Mouse (Mus musculus): ENCODE measurements around the gene Gm21788.
"Not testable (repeated sequence)": the region's sequence is repeated elsewhere in the genome, so short reads cannot be mapped to it uniquely, and the experiment has no call there.

Gene Gm21788

DNA sequence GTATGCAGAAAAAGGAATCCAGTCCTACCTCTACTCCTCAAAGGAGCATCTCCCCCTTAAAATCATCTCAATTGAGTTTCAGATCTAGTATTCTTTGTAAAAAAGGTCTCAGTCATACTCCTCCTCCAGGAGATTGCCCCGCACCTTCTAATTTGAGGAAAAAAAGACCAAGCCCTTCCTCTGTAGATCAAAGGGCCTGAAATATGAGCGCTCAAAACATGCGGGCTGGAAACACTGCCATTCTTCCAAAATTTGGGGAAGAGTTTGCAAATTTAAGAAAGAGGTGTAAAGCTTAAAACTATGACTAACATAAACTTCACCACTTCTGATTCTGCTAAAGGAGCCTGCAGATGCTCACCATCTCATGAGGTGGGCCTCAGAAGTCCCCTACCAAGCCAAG, at the start of gene Gm21788:
Gene Gm21788 (plus strand): TSS at position 301 of the 400 bp plus-strand sequence.
- DNase-seq, result not testable (repeated sequence)
